Mouse (Mus musculus): ENCODE measurements around the gene Slco3a1. TPM values are rescaled to one million over a fixed set of nuclear protein-coding genes. Genes with fewer than 3 reads are reported as not detected.

Gene Slco3a1
- polyA plus RNA-seq, 1 experiment from 2014 or later: 6.7 TPM

DNA sequence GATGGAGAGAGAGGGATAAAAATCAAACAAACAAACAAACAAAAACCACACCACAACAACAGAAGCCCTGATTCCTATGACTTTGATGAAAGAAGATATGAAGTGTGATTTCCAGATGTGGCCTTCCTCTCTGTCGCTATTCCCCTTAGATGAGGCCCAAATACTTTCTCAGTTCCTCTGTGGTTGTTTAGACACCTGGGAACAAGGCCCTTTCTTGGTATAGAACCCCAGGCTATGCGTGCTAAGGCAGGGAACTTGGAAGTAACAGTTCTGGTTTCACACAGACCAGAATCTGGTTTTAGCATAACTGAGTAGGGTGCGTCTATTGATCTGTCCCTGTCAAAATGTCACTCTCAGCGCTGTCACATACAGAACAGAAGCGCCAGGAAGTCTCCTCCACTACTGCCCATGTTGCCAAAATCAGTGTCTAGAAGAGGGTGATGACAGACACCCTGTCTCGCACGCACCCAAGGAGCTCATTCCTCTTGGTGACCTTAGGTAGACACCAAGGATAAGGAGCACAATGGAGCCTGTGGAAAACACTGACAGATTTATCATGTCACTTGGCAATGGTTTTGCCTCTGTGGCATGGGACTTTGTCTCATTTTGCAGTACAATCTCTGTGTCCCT, 23.0 kb downstream of the Slco3a1 start:
- Histone ChIP-seq H3K9ac (ENCODE audit: low read depth, low read length) (no peak overlapping the region), H3K9me3 (ENCODE audit: control insufficient read depth, low read length) (no peaks in the 10 kb centered on the region), H3K4me2 (ENCODE audit: low read depth, low read length) (no peak overlapping the region), H3K27me3 (replicated peaks; ENCODE audit: control insufficient read depth, insufficient read depth, low read length) (no peaks in the 10 kb centered on the region), H3K36me3 (ENCODE audit: control insufficient read depth, insufficient read depth, low read length) (no peaks in the 10 kb centered on the region), H3K4me3 (ENCODE audit: low read length) (no peak overlapping the region), H3K4me1 (ENCODE audit: control insufficient read depth, insufficient read depth, low read length) (no peaks in the 10 kb centered on the region; the same call in 1 of the 2 replicates), H3K27ac (ENCODE audit: low read length) (no peak overlapping the region)
- no peak for ATAC-seq
- WGBS: 84% methylated on average over 7 of the region's 7 CpGs

DNA sequence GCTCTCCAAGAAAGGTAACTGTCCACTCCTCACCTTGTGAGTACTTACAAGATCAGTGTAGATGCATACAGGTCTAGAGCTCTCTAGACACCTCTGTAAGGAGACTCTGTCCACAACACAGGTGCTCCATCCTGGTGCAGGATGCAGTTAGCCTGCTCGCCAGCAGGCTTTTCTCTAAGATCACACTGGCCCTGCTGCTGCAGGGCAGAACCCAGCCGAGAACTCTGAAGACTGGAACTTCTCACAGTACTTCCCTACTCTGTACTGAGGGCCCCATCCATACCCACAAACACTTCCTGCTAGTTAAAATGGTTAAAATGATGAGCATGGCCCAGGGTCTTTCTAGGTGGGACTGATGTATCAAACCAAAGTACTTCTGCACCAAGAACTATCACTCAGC, 24.7 kb downstream of the Slco3a1 start:
- no peaks in the 10 kb centered on the region for H3K9me3 ChIP-seq (ENCODE audit: control insufficient read depth, low read length)
- no peak for ATAC-seq
- 75% methylated on average over 2 of the region's 2 CpGs for WGBS

GRCm38 (mm10) chr7:74529183-74529757, 25.3 kb downstream of the Slco3a1 start:
- Histone ChIP-seq H3K4me1 (ENCODE audit: control insufficient read depth, insufficient read depth, low read length) (no peaks in the 10 kb centered on the region; the same call in 1 of the 2 replicates), H3K4me2 (ENCODE audit: low read depth, low read length) (no peak overlapping the region), H3K9me3 (ENCODE audit: control insufficient read depth, low read length) (no peaks in the 10 kb centered on the region), H3K4me3 (ENCODE audit: low read length) (no peak overlapping the region), H3K27ac (ENCODE audit: low read length) (no peak overlapping the region), H3K9ac (ENCODE audit: low read depth, low read length) (no peak overlapping the region), H3K36me3 (ENCODE audit: control insufficient read depth, insufficient read depth, low read length) (no peaks in the 10 kb centered on the region), H3K27me3 (replicated peaks; ENCODE audit: control insufficient read depth, insufficient read depth, low read length) (no peaks in the 10 kb centered on the region)
- no peak for ATAC-seq
- 49% methylated on average over 4 of the region's 4 CpGs for WGBS

More for the DNA sequence above, 24.7 kb downstream of the Slco3a1 start:
- Histone ChIP-seq H3K9ac (ENCODE audit: low read depth, low read length) (no peak overlapping the region), H3K4me3 (ENCODE audit: low read length) (no peak overlapping the region), H3K27me3 (replicated peaks; ENCODE audit: control insufficient read depth, insufficient read depth, low read length) (no peaks in the 10 kb centered on the region), H3K4me1 (ENCODE audit: control insufficient read depth, insufficient read depth, low read length) (no peaks in the 10 kb centered on the region; the same call in 1 of the 2 replicates), H3K27ac (ENCODE audit: low read length) (no peak overlapping the region), H3K36me3 (ENCODE audit: control insufficient read depth, insufficient read depth, low read length) (no peaks in the 10 kb centered on the region), H3K4me2 (ENCODE audit: low read depth, low read length) (no peak overlapping the region)

DNA sequence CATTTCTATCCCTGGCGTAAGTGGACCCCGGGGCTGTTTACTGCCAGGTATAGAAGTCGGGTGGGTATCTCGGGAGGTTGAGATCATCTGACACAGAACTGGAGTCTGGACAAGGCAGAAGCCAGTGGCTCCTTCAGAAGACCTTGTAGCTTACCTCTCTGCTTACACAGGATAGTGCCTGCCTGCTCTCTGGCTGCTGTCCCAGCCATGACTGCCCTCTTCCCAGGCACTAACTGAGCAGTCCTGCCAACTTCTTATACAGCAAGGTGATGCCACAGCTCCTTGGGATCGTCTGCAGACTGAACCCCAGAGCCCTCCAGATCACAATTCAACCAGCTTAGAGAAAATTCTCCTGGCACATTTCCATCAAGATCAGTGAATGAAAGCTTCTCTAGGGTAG, 26.4 kb downstream of the Slco3a1 start:
- WGBS: 76% methylated on average over 5 of the region's 5 CpGs
- Histone ChIP-seq H3K4me3 (ENCODE audit: low read length) (no peak overlapping the region), H3K9me3 (ENCODE audit: control insufficient read depth, low read length) (no peaks in the 10 kb centered on the region), H3K27me3 (replicated peaks; ENCODE audit: control insufficient read depth, insufficient read depth, low read length) (no peaks in the 10 kb centered on the region), H3K4me2 (ENCODE audit: low read depth, low read length) (no peak overlapping the region), H3K9ac (ENCODE audit: low read depth, low read length) (no peak overlapping the region), H3K4me1 (ENCODE audit: control insufficient read depth, insufficient read depth, low read length) (no peaks in the 10 kb centered on the region; the same call in 1 of the 2 replicates), H3K27ac (ENCODE audit: low read length) (no peak overlapping the region), H3K36me3 (ENCODE audit: control insufficient read depth, insufficient read depth, low read length) (no peaks in the 10 kb centered on the region)
- ATAC-seq: no peak

GRCm38 (mm10) chr7:74527689-74528088, 26.9 kb downstream of the Slco3a1 start:
- ATAC-seq: no peak
- Histone ChIP-seq H3K4me3 (ENCODE audit: low read length) (no peak overlapping the region), H3K9ac (ENCODE audit: low read depth, low read length) (no peak overlapping the region), H3K27me3 (replicated peaks; ENCODE audit: control insufficient read depth, insufficient read depth, low read length) (no peaks in the 10 kb centered on the region), H3K4me1 (ENCODE audit: control insufficient read depth, insufficient read depth, low read length) (no peaks in the 10 kb centered on the region; the same call in 1 of the 2 replicates), H3K4me2 (ENCODE audit: low read depth, low read length) (no peak overlapping the region), H3K36me3 (ENCODE audit: control insufficient read depth, insufficient read depth, low read length) (no peaks in the 10 kb centered on the region), H3K27ac (ENCODE audit: low read length) (no peak overlapping the region), H3K9me3 (ENCODE audit: control insufficient read depth, low read length) (no peaks in the 10 kb centered on the region)
- 78% methylated on average over 6 of the region's 6 CpGs for WGBS

- Histone ChIP-seq H3K4me2 (ENCODE audit: low read depth, low read length) (no peak overlapping the region), H3K4me3 (ENCODE audit: low read length) (no peak overlapping the region), H3K36me3 (ENCODE audit: control insufficient read depth, insufficient read depth, low read length) (no peaks in the 10 kb centered on the region), H3K27me3 (replicated peaks; ENCODE audit: control insufficient read depth, insufficient read depth, low read length) (no peaks in the 10 kb centered on the region), H3K4me1 (ENCODE audit: control insufficient read depth, insufficient read depth, low read length) (no peaks in the 10 kb centered on the region; the same call in 1 of the 2 replicates), H3K27ac (ENCODE audit: low read length) (no peak overlapping the region), H3K9ac (ENCODE audit: low read depth, low read length) (no peak overlapping the region), H3K9me3 (ENCODE audit: control insufficient read depth, low read length) (no peaks in the 10 kb centered on the region)
- no peak for ATAC-seq
- 84% methylated on average over 4 of the region's 4 CpGs for WGBS
Measured at GRCm38 (mm10) chr7:74526030-74526429, 28.6 kb downstream of the Slco3a1 start.

DNA sequence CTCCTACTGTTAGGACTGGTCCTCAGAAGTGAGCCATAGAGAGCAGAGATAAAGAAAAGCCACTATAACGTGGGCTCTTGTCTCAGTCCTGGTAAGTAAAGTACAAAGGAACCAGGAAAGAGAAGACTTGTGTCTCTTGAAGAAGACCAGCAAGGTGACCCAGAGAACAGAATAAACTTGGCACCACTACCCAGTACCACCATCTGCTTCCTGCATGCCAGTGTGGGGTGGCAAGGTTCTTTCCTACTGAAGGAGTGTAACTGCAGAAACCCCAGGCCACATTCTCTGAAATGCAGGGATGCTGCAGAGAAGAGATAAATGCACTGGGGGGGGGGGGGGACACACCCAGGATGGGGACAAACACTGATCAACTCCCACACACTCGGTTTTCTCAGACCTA, 29.0 kb downstream of the Slco3a1 start:
- 61% methylated on average over 2 of the region's 2 CpGs for WGBS
- no peak for ATAC-seq
- H3K27me3 ChIP-seq (replicated peaks; ENCODE audit: control insufficient read depth, insufficient read depth, low read length): no peaks in the 10 kb centered on the region

DNA sequence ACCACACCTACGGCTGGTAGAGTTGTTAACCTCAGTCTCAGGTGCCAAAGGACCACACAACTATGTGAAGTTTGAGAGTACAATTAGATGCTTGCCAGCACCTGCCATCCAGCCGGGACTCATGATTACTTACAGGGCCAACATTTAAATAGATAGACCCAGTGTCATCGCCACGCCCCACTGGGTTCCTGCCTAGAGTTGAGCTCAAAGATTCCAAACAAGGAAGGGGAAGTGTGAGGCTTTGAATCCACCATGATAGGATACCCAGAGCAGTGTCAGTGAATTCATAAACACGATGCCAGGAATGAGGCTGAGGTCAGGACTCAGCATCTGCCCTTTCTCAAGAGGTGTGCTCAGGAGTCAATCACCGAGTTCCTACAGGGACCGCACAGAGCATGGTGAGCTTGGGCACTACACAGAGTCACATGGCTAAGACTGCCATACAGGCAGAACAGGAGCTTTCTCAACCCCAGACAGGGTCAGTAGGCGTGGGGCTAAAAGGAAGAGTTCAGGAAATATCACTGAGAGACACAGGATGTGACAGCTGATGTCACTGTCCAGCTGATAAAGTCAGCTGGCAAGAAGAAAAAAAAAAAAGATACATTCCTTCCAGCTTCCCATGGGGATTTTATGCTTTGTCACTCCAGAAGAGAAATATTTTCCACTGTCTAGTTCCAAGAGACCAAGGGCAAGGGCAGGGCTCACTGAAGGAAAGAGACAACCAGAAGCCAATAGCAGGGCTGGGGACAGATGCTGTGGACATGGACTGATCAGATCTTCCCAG, 30.2 kb downstream of the Slco3a1 start:
- Histone ChIP-seq H3K36me3 (ENCODE audit: control insufficient read depth, insufficient read depth, low read length) (no peaks in the 10 kb centered on the region), H3K27ac (ENCODE audit: low read length) (no peak overlapping the region), H3K4me2 (ENCODE audit: low read depth, low read length) (no peak overlapping the region), H3K9ac (ENCODE audit: low read depth, low read length) (no peak overlapping the region), H3K4me1 (ENCODE audit: control insufficient read depth, insufficient read depth, low read length) (no peaks in the 10 kb centered on the region; the same call in 1 of the 2 replicates), H3K9me3 (ENCODE audit: control insufficient read depth, low read length) (no peaks in the 10 kb centered on the region), H3K27me3 (replicated peaks; ENCODE audit: control insufficient read depth, insufficient read depth, low read length) (no peaks in the 10 kb centered on the region), H3K4me3 (ENCODE audit: low read length) (no peak overlapping the region)
- ATAC-seq: no peak
- 81% methylated on average over 8 of the region's 8 CpGs for WGBS

More for the DNA sequence above, 29.0 kb downstream of the Slco3a1 start:
- H3K4me2 ChIP-seq (ENCODE audit: low read depth, low read length): no peak overlapping the region
- H3K9me3 ChIP-seq (ENCODE audit: control insufficient read depth, low read length): no peaks in the 10 kb centered on the region
- no peak overlapping the region for H3K4me3 ChIP-seq (ENCODE audit: low read length)
- no peaks in the 10 kb centered on the region; the same call in 1 of the 2 replicates for H3K4me1 ChIP-seq (ENCODE audit: control insufficient read depth, insufficient read depth, low read length)
- no peak overlapping the region for H3K27ac ChIP-seq (ENCODE audit: low read length)
- H3K9ac ChIP-seq (ENCODE audit: low read depth, low read length): no peak overlapping the region
- no peaks in the 10 kb centered on the region for H3K36me3 ChIP-seq (ENCODE audit: control insufficient read depth, insufficient read depth, low read length)

DNA sequence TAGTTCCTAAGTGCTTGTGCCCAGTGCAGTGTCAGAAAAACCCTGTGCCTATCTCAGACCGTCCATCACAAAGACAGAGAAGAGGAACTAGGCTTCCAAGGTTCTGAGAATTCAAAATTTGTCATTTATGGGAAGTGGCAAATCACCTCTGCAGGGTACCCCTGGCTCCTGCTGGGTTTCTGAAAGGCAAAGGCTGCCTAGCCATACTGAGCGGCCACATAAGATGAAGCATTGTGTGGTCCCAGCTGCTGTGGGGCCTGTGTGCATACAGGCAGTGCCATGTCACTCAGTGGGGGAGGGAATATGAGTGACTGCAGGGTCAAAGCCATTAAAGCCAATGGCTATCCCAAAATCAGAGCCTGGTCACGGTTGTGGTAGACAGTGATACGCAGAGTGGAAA, 31.5 kb downstream of the Slco3a1 start:
- no peak overlapping the region for H3K27ac ChIP-seq (ENCODE audit: low read length)
- H3K27me3 ChIP-seq (replicated peaks; ENCODE audit: control insufficient read depth, insufficient read depth, low read length): no peaks in the 10 kb centered on the region
- no peak overlapping the region for H3K9ac ChIP-seq (ENCODE audit: low read depth, low read length)
- no peaks in the 10 kb centered on the region for H3K9me3 ChIP-seq (ENCODE audit: control insufficient read depth, low read length)
- no peaks in the 10 kb centered on the region for H3K36me3 ChIP-seq (ENCODE audit: control insufficient read depth, insufficient read depth, low read length)
- no peak for ATAC-seq
- H3K4me3 ChIP-seq (ENCODE audit: low read length): no peak overlapping the region
- H3K4me1 ChIP-seq (ENCODE audit: control insufficient read depth, insufficient read depth, low read length): no peaks in the 10 kb centered on the region
- 78% methylated on average over 4 of the region's 4 CpGs for WGBS
- H3K4me2 ChIP-seq (ENCODE audit: low read depth, low read length): no peak overlapping the region
